Mouse (Mus musculus) ES-E14 (cell line): ENCODE results near the gene Galnt17.

ENCODE experiments used
- CHD2 ChIP-seq: IDR thresholded peaks from 2 replicates; pipeline ENCODE4 v1.6.1; 2014; ENCODE audit warnings: mild to moderate bottlenecking, low read depth, low read length, inconsistent platforms
- HCFC1 ChIP-seq: IDR thresholded peaks from 2 replicates; pipeline ENCODE4 v1.6.1; 2012; ENCODE audit warnings: low read length, inconsistent platforms, borderline replicate concordance; ENCODE audit not compliant: insufficient read depth

GRCm38 (mm10) chr5:130825797-130826196 lies 482.5 kb downstream of the Galnt17 start:
- no peak for TF ChIP-seq HCFC1
- TF ChIP-seq CHD2, result no peak
